Mouse (Mus musculus): Measurements from ENCODE around the gene Ntn5. TPM values are rescaled to one million over a fixed set of nuclear protein-coding genes. Genes with fewer than 3 reads are reported as not detected.

Gene Ntn5
- not detected for polyA plus RNA-seq (2014; fragmentation: Illumina TruSeq; extraction: RNeasy Lipid Tissue Mini Kit (QIAGEN cat#74804); ENCODE audit: low read depth, low replicate concordance)

DNA sequence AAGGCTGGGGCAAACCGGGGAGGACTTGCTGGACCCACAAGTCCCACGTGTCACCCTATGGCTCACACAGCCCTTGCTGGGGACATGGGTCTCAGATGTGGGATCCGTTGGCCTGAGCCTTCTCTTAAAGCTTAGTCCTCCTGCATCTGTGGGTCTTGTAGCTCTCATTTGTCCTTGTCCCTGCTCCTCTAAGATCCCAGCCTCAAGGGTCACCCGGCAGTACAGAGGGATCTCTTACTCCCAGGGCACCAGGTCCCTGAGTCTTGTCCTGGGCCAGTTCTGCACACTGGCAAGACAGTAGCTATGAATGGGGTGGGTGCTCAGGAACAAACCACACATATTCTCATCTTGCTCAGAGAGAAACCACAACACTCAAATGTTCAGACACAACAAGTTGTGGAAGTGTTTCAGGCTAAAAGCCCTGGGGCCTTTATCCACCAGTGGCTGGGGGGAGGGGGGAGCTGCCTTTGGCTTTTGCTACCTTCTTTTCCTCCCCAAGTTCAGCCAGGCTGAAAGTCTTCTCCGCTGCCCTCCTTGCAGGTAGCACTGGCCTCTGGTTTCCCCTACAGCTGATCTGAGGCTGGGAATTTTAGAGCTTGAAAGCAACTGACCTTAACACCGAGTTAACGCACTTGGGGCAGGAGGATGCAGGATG, at the start of gene Ntn5:
Gene Ntn5, plus strand, starts transcription at position 627 of the 655 bp plus-strand sequence.

DNA sequence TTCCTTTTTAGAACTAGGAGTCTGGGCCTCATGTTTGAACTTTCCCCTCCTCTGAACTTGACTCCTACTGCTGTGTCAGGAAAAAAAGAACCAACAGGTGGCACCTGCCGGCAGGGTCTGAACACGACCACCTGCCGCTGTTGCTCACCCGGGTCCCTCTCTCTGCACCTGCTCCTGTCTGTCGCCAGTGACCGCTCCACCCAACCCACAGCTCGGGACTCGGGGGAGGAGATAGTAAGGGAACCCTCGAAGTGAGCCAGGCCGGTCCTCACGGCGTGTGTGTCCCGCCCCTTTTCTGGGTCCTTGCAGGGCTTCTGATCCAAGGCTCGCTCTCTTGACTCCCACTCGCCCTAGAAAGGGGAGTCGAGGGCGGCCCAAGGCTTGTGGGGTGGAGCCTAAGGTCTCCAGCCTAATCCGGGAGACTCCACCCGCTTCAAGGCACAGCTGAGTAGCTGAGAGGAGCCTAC, 44.2 kb upstream of the Ntn5 start, which contains the start of gene Mamstr:
Gene Mamstr, plus strand, starts transcription at position 417 of the 467 bp plus-strand sequence.

DNA sequence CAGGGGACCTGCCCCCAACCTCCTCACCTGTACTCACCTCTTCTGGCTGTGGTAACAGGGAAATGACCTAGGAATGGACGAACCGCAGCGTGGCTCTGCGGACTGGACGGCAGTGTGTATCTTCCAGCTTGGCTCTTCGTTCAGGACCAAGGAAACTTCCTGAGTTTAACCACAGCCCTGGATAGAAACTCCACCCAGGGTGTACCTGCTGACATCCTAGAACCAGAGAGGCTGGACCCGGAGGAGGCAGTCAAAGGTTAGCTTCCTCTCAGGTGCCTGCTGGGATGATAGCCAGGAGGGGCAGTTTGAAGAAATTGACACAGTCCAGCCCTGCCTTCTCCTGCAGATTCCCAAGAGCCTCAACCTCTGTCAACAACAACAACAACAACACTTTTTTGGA, 17.7 kb upstream of the Ntn5 start, which contains the start of gene Fut2:
Gene Fut2, minus strand, starts transcription at position 234 of the 400 bp plus-strand sequence.

DNA sequence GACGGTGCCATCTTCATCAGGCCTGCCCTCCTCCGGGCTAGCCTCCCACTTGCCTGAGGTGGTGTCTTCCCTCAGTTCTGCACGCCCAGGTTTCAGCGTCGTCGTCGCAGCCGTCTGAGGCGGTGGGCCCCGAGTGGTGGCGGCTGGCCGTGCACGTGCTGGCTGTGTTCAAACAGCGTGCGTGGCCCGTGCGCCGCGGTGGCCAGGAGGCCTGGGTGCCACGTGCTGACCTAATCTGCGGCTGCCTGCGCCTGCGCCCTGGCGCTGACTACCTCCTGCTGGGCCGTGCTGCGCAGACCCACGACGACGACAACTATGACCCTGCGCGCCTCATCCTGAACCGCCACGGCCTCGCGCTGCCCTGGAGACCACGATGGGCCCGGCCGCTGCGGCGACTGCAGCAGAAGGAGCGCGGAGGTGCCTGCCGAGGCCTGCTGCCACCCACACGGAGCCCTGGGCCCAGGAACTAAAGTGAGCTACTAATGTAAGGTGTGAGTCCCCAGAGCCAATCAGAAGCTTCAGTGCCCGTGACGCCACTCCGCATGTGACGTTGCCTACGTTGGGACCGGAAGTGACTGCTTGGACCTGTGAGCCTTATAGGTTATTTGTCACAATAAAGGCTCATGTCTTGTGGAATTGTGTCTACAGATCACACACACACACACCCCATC, 10.2 kb downstream of the Ntn5 start, which contains the start of gene Sec1:
Gene Sec1, minus strand, starts transcription at position 482 of the 671 bp plus-strand sequence.

GRCm38 (mm10) chr7:45699523-45700141, 15.8 kb downstream of the Ntn5 start, which contains the start of gene Car11:
TSS of gene Car11 (plus strand) at chr7:45699843.

DNA sequence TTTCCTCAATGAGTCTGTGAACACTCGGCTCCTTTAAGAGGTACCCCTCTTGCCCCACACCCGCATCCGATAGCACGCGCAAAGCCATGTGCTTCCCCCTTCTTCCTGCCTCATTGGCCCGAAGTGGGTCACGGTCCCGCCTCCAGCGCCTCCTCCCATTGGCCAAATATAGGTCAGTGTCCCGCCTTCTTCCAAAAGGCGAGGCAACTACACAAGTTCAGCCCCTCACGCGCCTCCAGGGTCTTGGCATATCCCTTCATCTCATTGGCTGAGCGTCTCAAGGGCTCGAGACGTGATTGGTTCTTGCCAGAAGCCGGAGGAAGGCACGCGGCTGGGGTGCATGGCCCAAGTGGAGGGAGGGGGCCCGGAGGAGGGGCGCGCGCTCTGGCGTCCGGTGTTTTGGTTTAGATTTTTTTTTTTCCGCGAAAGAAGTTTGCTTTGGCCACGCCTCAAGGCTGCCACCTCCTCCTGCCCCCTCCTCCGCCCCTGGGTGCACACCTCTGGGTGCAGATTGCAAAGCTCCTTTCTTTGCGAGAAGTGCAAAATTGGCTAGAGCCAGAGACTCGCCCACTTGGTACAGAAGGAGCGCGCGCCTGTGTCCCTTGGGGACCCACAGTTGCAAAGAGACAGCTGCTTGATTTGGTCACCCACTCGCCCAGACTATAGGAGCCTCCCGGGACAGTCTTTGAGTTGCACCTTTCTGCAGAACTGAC, 21.1 kb downstream of the Ntn5 start, which contains the start of gene Dbp:
Gene Dbp, plus strand, starts transcription at position 359 of the 713 bp plus-strand sequence.

DNA sequence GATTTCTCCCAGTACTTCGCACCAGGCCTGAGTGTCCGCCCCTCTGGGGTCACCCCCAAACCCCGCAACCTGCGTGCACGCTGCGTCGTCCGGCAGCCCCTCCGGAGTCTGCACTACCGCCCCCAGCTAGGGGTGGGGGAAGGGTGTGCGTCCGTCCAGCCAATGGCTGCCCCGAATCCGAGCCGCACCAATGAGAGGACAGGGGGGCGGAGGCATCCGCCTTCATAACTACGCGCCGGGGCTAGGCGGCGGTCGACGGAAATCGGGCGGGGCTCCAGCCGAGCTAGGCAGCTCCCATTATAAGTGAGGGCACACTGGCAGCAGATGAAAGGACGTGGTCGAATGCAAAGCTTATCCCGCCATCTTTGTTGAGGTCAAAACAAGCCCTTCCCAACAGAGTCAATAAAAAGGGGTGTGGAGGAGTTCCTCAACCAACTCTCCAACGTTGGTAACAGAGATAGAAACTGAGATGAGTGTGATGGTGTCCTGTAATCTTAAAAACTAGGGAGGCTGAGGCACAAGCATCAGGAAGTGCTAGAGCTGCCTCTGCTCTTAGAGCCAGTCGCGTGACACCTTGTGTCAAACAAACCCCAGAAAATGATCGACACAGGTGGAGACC, 31.4 kb downstream of the Ntn5 start, which contains the start of gene Rpl18:
Gene Rpl18, plus strand, starts transcription at position 368 of the 619 bp plus-strand sequence.

GRCm38 (mm10) chr7:45717918-45718297, 34.1 kb downstream of the Ntn5 start, which contains the start of gene Sphk2:
TSS of gene Sphk2 (minus strand) at chr7:45718002.

DNA sequence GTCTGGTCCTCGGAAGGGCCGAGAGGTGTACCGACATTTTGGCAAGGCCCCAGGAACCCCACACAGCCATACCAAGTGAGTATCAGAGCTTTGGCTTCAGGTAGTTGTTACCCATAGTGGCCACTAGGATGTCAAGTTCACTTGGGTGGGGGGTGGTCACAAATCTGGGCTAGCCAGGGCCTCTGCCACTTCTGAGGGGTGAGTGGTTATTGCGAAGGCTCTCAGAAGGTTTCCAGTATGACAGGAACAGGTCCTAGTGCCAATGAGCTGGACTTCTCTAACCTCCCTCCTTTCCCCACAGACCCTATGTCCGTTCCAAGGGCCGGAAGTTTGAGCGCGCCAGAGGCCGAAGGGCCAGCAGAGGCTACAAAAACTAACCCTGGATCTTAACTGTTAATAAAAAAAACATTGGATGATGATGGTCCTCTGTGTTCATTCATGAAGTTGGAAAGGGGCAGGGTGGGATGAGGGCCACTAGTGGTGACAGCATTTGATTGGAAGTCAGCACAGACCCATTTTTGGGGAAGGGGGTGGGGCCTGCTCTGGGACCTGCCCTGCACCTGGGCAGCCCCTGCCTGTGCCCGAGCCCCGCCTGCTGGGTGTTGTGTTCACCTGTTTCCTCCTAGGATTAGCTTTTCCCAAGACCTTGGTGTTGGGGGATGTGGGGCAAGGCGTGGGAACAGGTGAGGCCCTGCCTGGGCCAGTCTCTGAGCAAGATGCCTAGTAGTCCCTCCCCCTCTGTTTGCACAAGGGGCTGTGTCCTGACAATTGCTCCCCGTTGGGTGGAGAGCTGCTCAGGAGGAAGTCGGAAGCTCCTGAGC, 36.8 kb downstream of the Ntn5 start, which contains the start of gene Fam83e:
Gene Fam83e, plus strand, starts transcription at position 800 of the 821 bp plus-strand sequence.

GRCm38 (mm10) chr7:45725713-45726112, 41.9 kb downstream of the Ntn5 start, which contains the start of gene Spaca4:
TSS of gene Spaca4 (minus strand) at chr7:45725813.

Other genes with a start within 250 kb of the Ntn5 start
- 80.5 TPM for gene Gys1, start 249.2 kb upstream of the Ntn5 start, polyA plus RNA-seq (2014; fragmentation: Illumina TruSeq; extraction: RNeasy Lipid Tissue Mini Kit (QIAGEN cat#74804); ENCODE audit: low read depth, low replicate concordance)
- 27.2 TPM for gene Ruvbl2, start 245.9 kb upstream of the Ntn5 start, polyA plus RNA-seq (2014; fragmentation: Illumina TruSeq; extraction: RNeasy Lipid Tissue Mini Kit (QIAGEN cat#74804); ENCODE audit: low read depth, low replicate concordance)
- 688 TPM for gene Ftl1, start 224.1 kb upstream of the Ntn5 start, polyA plus RNA-seq (2014; fragmentation: Illumina TruSeq; extraction: RNeasy Lipid Tissue Mini Kit (QIAGEN cat#74804); ENCODE audit: low read depth, low replicate concordance)
- gene Bax, start 217.1 kb upstream of the Ntn5 start, polyA plus RNA-seq (2014; fragmentation: Illumina TruSeq; extraction: RNeasy Lipid Tissue Mini Kit (QIAGEN cat#74804); ENCODE audit: low read depth, low replicate concordance) = 36.8 TPM
- gene Tulp2, start 202.1 kb upstream of the Ntn5 start, polyA plus RNA-seq (2014; fragmentation: Illumina TruSeq; extraction: RNeasy Lipid Tissue Mini Kit (QIAGEN cat#74804); ENCODE audit: low read depth, low replicate concordance) = not detected
- gene Gm45808, start 197.2 kb upstream of the Ntn5 start, polyA plus RNA-seq (2014; fragmentation: Illumina TruSeq; extraction: RNeasy Lipid Tissue Mini Kit (QIAGEN cat#74804); ENCODE audit: low read depth, low replicate concordance) = 1.7 TPM
- 13.6 TPM for gene Dhdh, start 195.2 kb upstream of the Ntn5 start, polyA plus RNA-seq (2014; fragmentation: Illumina TruSeq; extraction: RNeasy Lipid Tissue Mini Kit (QIAGEN cat#74804); ENCODE audit: low read depth, low replicate concordance)
- gene Nucb1, start 173.6 kb upstream of the Ntn5 start, polyA plus RNA-seq (2014; fragmentation: Illumina TruSeq; extraction: RNeasy Lipid Tissue Mini Kit (QIAGEN cat#74804); ENCODE audit: low read depth, low replicate concordance) = 147 TPM
- gene Ppp1r15a, start 157.8 kb upstream of the Ntn5 start, polyA plus RNA-seq (2014; fragmentation: Illumina TruSeq; extraction: RNeasy Lipid Tissue Mini Kit (QIAGEN cat#74804); ENCODE audit: low read depth, low replicate concordance) = 41.3 TPM
- 3.6 TPM for gene Plekha4, start 157.7 kb upstream of the Ntn5 start, polyA plus RNA-seq (2014; fragmentation: Illumina TruSeq; extraction: RNeasy Lipid Tissue Mini Kit (QIAGEN cat#74804); ENCODE audit: low read depth, low replicate concordance)
- not detected for gene Hsd17b14, start 129.1 kb upstream of the Ntn5 start, polyA plus RNA-seq (2014; fragmentation: Illumina TruSeq; extraction: RNeasy Lipid Tissue Mini Kit (QIAGEN cat#74804); ENCODE audit: low read depth, low replicate concordance)
- gene Bcat2, start 113.9 kb upstream of the Ntn5 start, polyA plus RNA-seq (2014; fragmentation: Illumina TruSeq; extraction: RNeasy Lipid Tissue Mini Kit (QIAGEN cat#74804); ENCODE audit: low read depth, low replicate concordance) = 137 TPM
- gene Fgf21, start 68.5 kb upstream of the Ntn5 start, polyA plus RNA-seq (2014; fragmentation: Illumina TruSeq; extraction: RNeasy Lipid Tissue Mini Kit (QIAGEN cat#74804); ENCODE audit: low read depth, low replicate concordance) = not detected
- not detected for gene Fut1, start 66.7 kb upstream of the Ntn5 start, polyA plus RNA-seq (2014; fragmentation: Illumina TruSeq; extraction: RNeasy Lipid Tissue Mini Kit (QIAGEN cat#74804); ENCODE audit: low read depth, low replicate concordance)
- gene Izumo1, start 62.2 kb upstream of the Ntn5 start, polyA plus RNA-seq (2014; fragmentation: Illumina TruSeq; extraction: RNeasy Lipid Tissue Mini Kit (QIAGEN cat#74804); ENCODE audit: low read depth, low replicate concordance) = 0.31 TPM
- 16.5 TPM for gene Rasip1, start 56.5 kb upstream of the Ntn5 start, polyA plus RNA-seq (2014; fragmentation: Illumina TruSeq; extraction: RNeasy Lipid Tissue Mini Kit (QIAGEN cat#74804); ENCODE audit: low read depth, low replicate concordance)
- gene Mamstr, start 44.0 kb upstream of the Ntn5 start, polyA plus RNA-seq (2014; fragmentation: Illumina TruSeq; extraction: RNeasy Lipid Tissue Mini Kit (QIAGEN cat#74804); ENCODE audit: low read depth, low replicate concordance) = 5.1 TPM
- gene Fut2, start 17.6 kb upstream of the Ntn5 start, polyA plus RNA-seq (2014; fragmentation: Illumina TruSeq; extraction: RNeasy Lipid Tissue Mini Kit (QIAGEN cat#74804); ENCODE audit: low read depth, low replicate concordance) = 1.1 TPM
- 0.47 TPM for gene Sec1, start 10.4 kb downstream of the Ntn5 start, polyA plus RNA-seq (2014; fragmentation: Illumina TruSeq; extraction: RNeasy Lipid Tissue Mini Kit (QIAGEN cat#74804); ENCODE audit: low read depth, low replicate concordance)
- 8.2 TPM for gene Car11, start 15.8 kb downstream of the Ntn5 start, polyA plus RNA-seq (2014; fragmentation: Illumina TruSeq; extraction: RNeasy Lipid Tissue Mini Kit (QIAGEN cat#74804); ENCODE audit: low read depth, low replicate concordance)
- 17.7 TPM for gene Dbp, start 21.1 kb downstream of the Ntn5 start, polyA plus RNA-seq (2014; fragmentation: Illumina TruSeq; extraction: RNeasy Lipid Tissue Mini Kit (QIAGEN cat#74804); ENCODE audit: low read depth, low replicate concordance)
- gene Rpl18, start 31.4 kb downstream of the Ntn5 start, polyA plus RNA-seq (2014; fragmentation: Illumina TruSeq; extraction: RNeasy Lipid Tissue Mini Kit (QIAGEN cat#74804); ENCODE audit: low read depth, low replicate concordance) = 502 TPM
- gene Sphk2, start 34.0 kb downstream of the Ntn5 start, polyA plus RNA-seq (2014; fragmentation: Illumina TruSeq; extraction: RNeasy Lipid Tissue Mini Kit (QIAGEN cat#74804); ENCODE audit: low read depth, low replicate concordance) = 19.3 TPM
- not detected for gene Fam83e, start 37.2 kb downstream of the Ntn5 start, polyA plus RNA-seq (2014; fragmentation: Illumina TruSeq; extraction: RNeasy Lipid Tissue Mini Kit (QIAGEN cat#74804); ENCODE audit: low read depth, low replicate concordance)
- gene Spaca4, start 41.8 kb downstream of the Ntn5 start, polyA plus RNA-seq (2014; fragmentation: Illumina TruSeq; extraction: RNeasy Lipid Tissue Mini Kit (QIAGEN cat#74804); ENCODE audit: low read depth, low replicate concordance) = not detected
- gene Lmtk3, start 99.7 kb downstream of the Ntn5 start, polyA plus RNA-seq (2014; fragmentation: Illumina TruSeq; extraction: RNeasy Lipid Tissue Mini Kit (QIAGEN cat#74804); ENCODE audit: low read depth, low replicate concordance) = not detected
- gene Sult2b1, start 100.6 kb downstream of the Ntn5 start, polyA plus RNA-seq (2014; fragmentation: Illumina TruSeq; extraction: RNeasy Lipid Tissue Mini Kit (QIAGEN cat#74804); ENCODE audit: low read depth, low replicate concordance) = not detected
- 56.6 TPM for gene Cyth2, start 130.6 kb downstream of the Ntn5 start, polyA plus RNA-seq (2014; fragmentation: Illumina TruSeq; extraction: RNeasy Lipid Tissue Mini Kit (QIAGEN cat#74804); ENCODE audit: low read depth, low replicate concordance)
- 0.47 TPM for gene Kcnj14, start 140.8 kb downstream of the Ntn5 start, polyA plus RNA-seq (2014; fragmentation: Illumina TruSeq; extraction: RNeasy Lipid Tissue Mini Kit (QIAGEN cat#74804); ENCODE audit: low read depth, low replicate concordance)
- gene Grwd1, start 146.9 kb downstream of the Ntn5 start, polyA plus RNA-seq (2014; fragmentation: Illumina TruSeq; extraction: RNeasy Lipid Tissue Mini Kit (QIAGEN cat#74804); ENCODE audit: low read depth, low replicate concordance) = 13.0 TPM
- 146 TPM for gene Kdelr1, start 188.8 kb downstream of the Ntn5 start, polyA plus RNA-seq (2014; fragmentation: Illumina TruSeq; extraction: RNeasy Lipid Tissue Mini Kit (QIAGEN cat#74804); ENCODE audit: low read depth, low replicate concordance)
- gene Grin2d, start 194.4 kb downstream of the Ntn5 start, polyA plus RNA-seq (2014; fragmentation: Illumina TruSeq; extraction: RNeasy Lipid Tissue Mini Kit (QIAGEN cat#74804); ENCODE audit: low read depth, low replicate concordance) = 0.42 TPM
- not detected for gene Syngr4, start 212.7 kb downstream of the Ntn5 start, polyA plus RNA-seq (2014; fragmentation: Illumina TruSeq; extraction: RNeasy Lipid Tissue Mini Kit (QIAGEN cat#74804); ENCODE audit: low read depth, low replicate concordance)
- 106 TPM for gene Tmem143, start 212.9 kb downstream of the Ntn5 start, polyA plus RNA-seq (2014; fragmentation: Illumina TruSeq; extraction: RNeasy Lipid Tissue Mini Kit (QIAGEN cat#74804); ENCODE audit: low read depth, low replicate concordance)
- 34.2 TPM for gene Emp3, start 237.4 kb downstream of the Ntn5 start, polyA plus RNA-seq (2014; fragmentation: Illumina TruSeq; extraction: RNeasy Lipid Tissue Mini Kit (QIAGEN cat#74804); ENCODE audit: low read depth, low replicate concordance)
- 2.2 TPM for gene Ccdc114, start 240.1 kb downstream of the Ntn5 start, polyA plus RNA-seq (2014; fragmentation: Illumina TruSeq; extraction: RNeasy Lipid Tissue Mini Kit (QIAGEN cat#74804); ENCODE audit: low read depth, low replicate concordance)